Mouse (Mus musculus) liver, embryonic 16.5 days (tissue): ENCODE data around the gene Tnfaip8l1. TPM values are rescaled to one million over a fixed set of nuclear protein-coding genes. Genes with fewer than 3 reads are reported as not detected.
A peak's percentile ranks its signal among the peaks of the same experiment; 100 is the strongest.

Experiments used
- ATAC-seq: fragments of 200-750 bp; cut with Nextera tagmentation; 2 replicates; pipeline ENCODE4 v1.8.0; 2017; ENCODE audit warnings: low read depth, mild to moderate bottlenecking, moderate number of reproducible peaks, moderate library complexity
- H3K27ac ChIP-seq: fragments of 300-500 bp; sonication (generic); 2 replicates; pipeline ENCODE4 v1.5.1; 2014; ENCODE audit warnings: mild to moderate bottlenecking, low read length
- H3K27me3 ChIP-seq: fragments of 300-500 bp; sonication (generic); 2 replicates; pipeline ENCODE4 v1.6.1; 2014; ENCODE audit warnings: low read depth, low read length, mixed read lengths; ENCODE audit not compliant: control insufficient read depth, insufficient read depth
- H3K36me3 ChIP-seq: fragments of 300-500 bp; sonication (generic); 2 replicates; pipeline ENCODE4 v1.6.1; 2014; ENCODE audit warnings: mild to moderate bottlenecking; ENCODE audit not compliant: control insufficient read depth, insufficient read depth
- H3K4me1 ChIP-seq: fragments of 300-500 bp; sonication (generic); 2 replicates; pipeline ENCODE4 v1.6.1; 2014; ENCODE audit warnings: low read depth, low read length, mixed read lengths; ENCODE audit not compliant: control insufficient read depth
- H3K4me2 ChIP-seq: fragments of 300-500 bp; sonication (generic); 2 replicates; pipeline ENCODE4 v1.6.1; 2014; ENCODE audit warnings: low read depth, low read length, mixed read lengths
- H3K4me3 ChIP-seq: fragments of 300-500 bp; sonication (generic); 2 replicates; pipeline ENCODE4 v1.5.1; 2014; ENCODE audit warnings: low read depth, mild to moderate bottlenecking, low read length
- H3K9ac ChIP-seq: fragments of 300-500 bp; sonication (generic); 2 replicates; pipeline ENCODE4 v1.6.1; 2014; ENCODE audit warnings: low read depth, low read length
- H3K9me3 ChIP-seq: fragments of 300-500 bp; sonication (generic); replicated peaks from 2 replicates; pipeline ENCODE4 v1.6.1; 2016; ENCODE audit warnings: low read length; ENCODE audit not compliant: control insufficient read depth
- WGBS: fragments of 180-500 bp; shearing (Covaris S2); extraction: QIAGEN DNeasy Blood & Tissue Kit; methylation state at CpG from one replicate; pipeline ENCODE4 v1.1.7; 2014; ENCODE audit not compliant: insufficient replicate concordance; 5-methylcytosine and 5-hydroxymethylcytosine counted together
- polyA plus RNA-seq: library from polyadenylated mRNA; unstranded; fragments of >200 nt; fragmentation: Nextera tagmentation; extraction: Ambion mirVana; gene quantifications from 2 replicates; pipeline ENCODE4 v1.2.1, GENCODE M21; 2015

Gene Tnfaip8l1
- polyA plus RNA-seq, 1 experiment from 2014 or later: 4.1 TPM

- Histone ChIP-seq H3K36me3 (no peaks in the 10 kb centered on the region), H3K9me3 (no peaks in the 10 kb centered on the region), H3K27ac (no peak overlapping the region), H3K9ac (no peak overlapping the region), H3K4me2 (no peak overlapping the region), H3K4me1 (peaks cover 16% of the 10 kb centered on the region), H3K4me3 (no peak overlapping the region), H3K27me3 (peaks cover 66% of the 10 kb centered on the region)
- WGBS: 62% methylated on average over 9 of the region's 9 CpGs
- no peak for ATAC-seq
These were observed 17.7 kb upstream of the Tnfaip8l1 start for GRCm38 (mm10) chr17:56144546-56144945.

GRCm38 (mm10) chr17:56146131-56146530, 16.1 kb upstream of the Tnfaip8l1 start:
- Histone ChIP-seq H3K9ac (no peak overlapping the region), H3K27ac (no peak overlapping the region), H3K27me3 (peaks cover 55% of the 10 kb centered on the region), H3K4me3 (no peak overlapping the region), H3K4me2 (no peak overlapping the region), H3K36me3 (no peaks in the 10 kb centered on the region), H3K9me3 (no peaks in the 10 kb centered on the region), H3K4me1 (peaks cover 10% of the 10 kb centered on the region; the same call in 1 of the 2 replicates)
- WGBS: 31% methylated on average over 9 of the region's 9 CpGs
- ATAC-seq: no peak

GRCm38 (mm10) chr17:56147420-56147819, 14.9 kb upstream of the Tnfaip8l1 start:
- Histone ChIP-seq H3K4me2 (no peak overlapping the region), H3K4me1 (peaks cover 3% of the 10 kb centered on the region; the same call in 1 of the 2 replicates), H3K4me3 (no peak overlapping the region), H3K27ac (no peak overlapping the region), H3K27me3 (peaks cover 42% of the 10 kb centered on the region), H3K9me3 (no peaks in the 10 kb centered on the region), H3K36me3 (no peaks in the 10 kb centered on the region), H3K9ac (no peak overlapping the region)
- no peak for ATAC-seq
- 46% methylated on average over 12 of the region's 12 CpGs for WGBS

GRCm38 (mm10) chr17:56148280-56148679, 14.0 kb upstream of the Tnfaip8l1 start:
- no peak for ATAC-seq
- peaks cover 3% of the 10 kb centered on the region; the same call in 1 of the 2 replicates for H3K4me1 ChIP-seq
- no peaks in the 10 kb centered on the region for H3K9me3 ChIP-seq
- no peak overlapping the region for H3K4me3 ChIP-seq
- 17% methylated on average over 9 of the region's 9 CpGs for WGBS
- no peak overlapping the region for H3K4me2 ChIP-seq
- H3K27me3 ChIP-seq: peaks cover 41% of the 10 kb centered on the region
- H3K36me3 ChIP-seq: no peaks in the 10 kb centered on the region
- H3K9ac ChIP-seq: no peak overlapping the region
- H3K27ac ChIP-seq: no peak overlapping the region

- H3K36me3 ChIP-seq: no peaks in the 10 kb centered on the region
- H3K4me2 ChIP-seq: no peak overlapping the region
- peaks cover 6% of the 10 kb centered on the region for H3K4me1 ChIP-seq
- no peak overlapping the region for H3K4me3 ChIP-seq
- H3K27me3 ChIP-seq: peaks cover 37% of the 10 kb centered on the region
- WGBS: 5% methylated on average over 30 of the region's 30 CpGs
- no peaks in the 10 kb centered on the region for H3K9me3 ChIP-seq
- H3K9ac ChIP-seq: no peak overlapping the region
- no peak overlapping the region for H3K27ac ChIP-seq
- no peak for ATAC-seq
These were observed 13.3 kb upstream of the Tnfaip8l1 start for GRCm38 (mm10) chr17:56148790-56149618.

GRCm38 (mm10) chr17:56149897-56150296, 12.4 kb upstream of the Tnfaip8l1 start:
- Histone ChIP-seq H3K36me3 (no peaks in the 10 kb centered on the region), H3K4me2 (no peak overlapping the region), H3K4me1 (peaks cover 6% of the 10 kb centered on the region), H3K9ac (no peak overlapping the region), H3K9me3 (no peaks in the 10 kb centered on the region), H3K4me3 (no peak overlapping the region), H3K27me3 (peaks cover 32% of the 10 kb centered on the region), H3K27ac (no peak overlapping the region)
- WGBS: 20% methylated on average over 2 of the region's 2 CpGs
- no peak for ATAC-seq

- H3K27me3 ChIP-seq: peaks cover 17% of the 10 kb centered on the region
- H3K4me3 ChIP-seq: no peak overlapping the region
- H3K27ac ChIP-seq: no peak overlapping the region
- H3K4me2 ChIP-seq: no peak overlapping the region
- no peak overlapping the region for H3K9ac ChIP-seq
- peak; percentile 76 for ATAC-seq
- peaks cover 6% of the 10 kb centered on the region for H3K4me1 ChIP-seq
- WGBS: 35% methylated on average over 9 of the region's 9 CpGs
- H3K9me3 ChIP-seq: no peaks in the 10 kb centered on the region
- H3K36me3 ChIP-seq: no peaks in the 10 kb centered on the region
These were observed 8.6 kb upstream of the Tnfaip8l1 start for GRCm38 (mm10) chr17:56153643-56154042.

GRCm38 (mm10) chr17:56159729-56160128, 2.5 kb upstream of the Tnfaip8l1 start:
- ATAC-seq: no peak
- H3K9ac ChIP-seq: no peak overlapping the region
- WGBS: under 1% methylated on average over 9 of the region's 9 CpGs

GRCm38 (mm10) chr17:56163523-56164102, 1.3 kb downstream of the Tnfaip8l1 start:
- no peak for ATAC-seq
- H3K36me3 ChIP-seq: no peaks in the 10 kb centered on the region
- no peak overlapping the region for H3K4me2 ChIP-seq
- H3K9ac ChIP-seq: peak overlapping the region; percentile 18; the same call in 1 of the 2 replicates
- 58% methylated on average over 6 of the region's 6 CpGs for WGBS
- H3K27ac ChIP-seq: no peak overlapping the region
- no peaks in the 10 kb centered on the region for H3K27me3 ChIP-seq
- H3K9me3 ChIP-seq: no peaks in the 10 kb centered on the region
- H3K4me1 ChIP-seq: peaks cover 17% of the 10 kb centered on the region
- H3K4me3 ChIP-seq: no peak overlapping the region

More at GRCm38 (mm10) chr17:56159729-56160128, 2.5 kb upstream of the Tnfaip8l1 start:
- no peak overlapping the region for H3K4me3 ChIP-seq
- H3K4me1 ChIP-seq: peaks cover 17% of the 10 kb centered on the region
- H3K9me3 ChIP-seq: no peaks in the 10 kb centered on the region
- peaks cover 3% of the 10 kb centered on the region for H3K27me3 ChIP-seq
- no peaks in the 10 kb centered on the region for H3K36me3 ChIP-seq
- no peak overlapping the region for H3K27ac ChIP-seq
- H3K4me2 ChIP-seq: no peak overlapping the region
